Mouse (Mus musculus) yolk sac, embryonic 10.5 days (tissue): Measurements from ENCODE around the gene Tmem253.
A peak's percentile ranks its signal among the peaks of the same experiment; 100 is the strongest.

ENCODE experiments used
- DNase-seq: peaks from one replicate; pipeline ENCODE4 v3.0.0-alpha.2; 2017; ENCODE audit warnings: low spot score

The Tmem253 gene

GRCm38 (mm10) chr14:52015445-52016100 lies at the start of gene Tmem253:
Gene Tmem253 (plus strand): TSS chr14:52015658.
- DNase-seq = no peak

- no peak for DNase-seq
Observed at GRCm38 (mm10) chr14:51967400-51967799, 48.1 kb upstream of the Tmem253 start.

- DNase-seq = no peak
Observed at GRCm38 (mm10) chr14:51979252-51979651, 36.2 kb upstream of the Tmem253 start.

GRCm38 (mm10) chr14:51983251-51983650 lies 32.2 kb upstream of the Tmem253 start:
- no peak for DNase-seq

- DNase-seq = no peak
Observed at GRCm38 (mm10) chr14:51983855-51984246, 31.6 kb upstream of the Tmem253 start.

- DNase-seq = peak; percentile 86
Observed at GRCm38 (mm10) chr14:51984247-51985231, 30.9 kb upstream of the Tmem253 start, which contains the start of gene Arhgef40. Gene Arhgef40 (plus strand): TSS chr14:51984719.

GRCm38 (mm10) chr14:51985301-51986152 lies 29.9 kb upstream of the Tmem253 start:
- peak; percentile 69 for DNase-seq

GRCm38 (mm10) chr14:51986153-51986505 lies 29.3 kb upstream of the Tmem253 start:
- no peak for DNase-seq

GRCm38 (mm10) chr14:51987177-51987576 lies 28.3 kb upstream of the Tmem253 start:
- no peak for DNase-seq

- DNase-seq = no peak
Observed at GRCm38 (mm10) chr14:51988731-51989130, 26.7 kb upstream of the Tmem253 start.

- DNase-seq = no peak
Observed at GRCm38 (mm10) chr14:51989461-51989970, 25.9 kb upstream of the Tmem253 start.

- no peak for DNase-seq
Observed at GRCm38 (mm10) chr14:51994453-51994852, 21.0 kb upstream of the Tmem253 start.

- no peak for DNase-seq
Observed at GRCm38 (mm10) chr14:51995219-51995871, 20.1 kb upstream of the Tmem253 start.

- DNase-seq = no peak
Observed at GRCm38 (mm10) chr14:51996231-51996841, 19.1 kb upstream of the Tmem253 start.

- no peak for DNase-seq
Observed at GRCm38 (mm10) chr14:51996866-51997265, 18.6 kb upstream of the Tmem253 start.

- DNase-seq = no peak
Observed at GRCm38 (mm10) chr14:51997483-51997882, 18.0 kb upstream of the Tmem253 start.

- no peak for DNase-seq
Observed at GRCm38 (mm10) chr14:52003981-52004495, 11.4 kb upstream of the Tmem253 start.

GRCm38 (mm10) chr14:52005141-52005540 lies 10.3 kb upstream of the Tmem253 start:
- no peak for DNase-seq

GRCm38 (mm10) chr14:52005616-52006015 lies 9.8 kb upstream of the Tmem253 start:
- DNase-seq = no peak

- DNase-seq = no peak
Observed at GRCm38 (mm10) chr14:52006241-52006640, 9.2 kb upstream of the Tmem253 start.

GRCm38 (mm10) chr14:52006771-52007170 lies 8.7 kb upstream of the Tmem253 start:
- DNase-seq = no peak
